ENCODE assay signal across 9 mouse cellular contexts in genomic region chr3:32965528-32965927, GRCm38 (mm10).
DNase-seq lines count a peak whose midpoint lies in the region; TF ChIP-seq lines count a peak whose summit lies in the region.
"Had no signal": no experiment of that assay in that cellular context is flagged by ENCODE, and none has a peak within 500 bp of the region (broad histone marks: within the 10 kb centered on the region; RNA-seq: fewer than 3 reads in every experiment).

No protein-coding gene starts in this region.

- no peak for TF ChIP-seq POLR2A in cortical plate, adult 2 months (IDR thresholded peaks at IDR 0.05; ENCODE audit: extremely low read depth, insufficient read depth, low read length)

- peak; percentile 71 for TF ChIP-seq CTCF in layer of hippocampus, adult 2 months (conservative IDR thresholded peaks at IDR 0.05)
- TF ChIP-seq CTCF in cortical plate, adult 2 months (IDR thresholded peaks at IDR 0.05; ENCODE audit: extremely low read depth, insufficient read depth, low read length), result peak; percentile 19; the same call in 1 of the 2 replicates

- H3K27ac ChIP-seq in layer of hippocampus, adult 2 months, result no peak overlapping the region
- H3K27ac ChIP-seq in cortical plate, adult 2 months (ENCODE audit: insufficient read depth, low read length), result no peak overlapping the region

- no peaks in the 10 kb centered on the region for H3K4me1 ChIP-seq in cortical plate, adult 2 months (ENCODE audit: control insufficient read depth, insufficient read depth, low read length)

- DNase-seq in layer of hippocampus, adult 2 months (ENCODE audit: low spot score in 2 of 2), result no peak
- no peak for DNase-seq in layer of hippocampus, adult 9-11 months
- peak; percentile 53 for DNase-seq in NIH3T3 (ENCODE audit: low read depth)
- DNase-seq in lung, postnatal 36 days, result peak; percentile 33
- DNase-seq in spleen, postnatal 4 days (ENCODE audit: low spot score in 2 of 2), result no peak
- DNase-seq in thymus, postnatal 14 days, result no peak
- DNase-seq in heart, adult 9 months (ENCODE audit: low spot score in 2 of 2), result no peak

- no peak overlapping the region for H3K4me3 ChIP-seq in layer of hippocampus, adult 2 months
- no peak overlapping the region for H3K4me3 ChIP-seq in cortical plate, adult 2 months (ENCODE audit: insufficient read depth, low read length)
- H3K4me3 ChIP-seq: erythroblast, embryonic 14.5 days had no signal

Comparison
In these comparisons a context has a peak if more than half of its experiments do, and no peak if none do; other contexts are left out.
1. DNase-seq: peak in NIH3T3 (single experiment) and lung, postnatal 36 days (single experiment); none in layer of hippocampus, adult 2 months (0 of 2), layer of hippocampus, adult 9-11 months (single experiment), spleen, postnatal 4 days (0 of 2), thymus, postnatal 14 days (single experiment) and heart, adult 9 months (0 of 2).